Comparison of ENCODE assay signal across 8 mouse cellular contexts in genomic region chr2:121583468-121584116, GRCm38 (mm10).
DNase-seq lines count a peak whose midpoint lies in the region; ATAC-seq lines count a peak whose summit lies in the region.

No protein-coding gene starts in this region.

- no peak overlapping the region for H3K4me3 ChIP-seq in hindbrain, embryonic 13.5 days
- H3K4me3 ChIP-seq in hindbrain, embryonic 11.5 days (ENCODE audit: low read depth, low read length) = no peak overlapping the region
- no peak overlapping the region for H3K4me3 ChIP-seq in heart, embryonic 14.5 days (ENCODE audit: control insufficient read depth in 1 of 2, insufficient read depth in 1 of 2, low read depth in 1 of 2, low read length in 2 of 2)

- peaks cover 23% of the 10 kb centered on the region for H3K4me1 ChIP-seq in hindbrain, embryonic 13.5 days (replicated peaks)
- H3K4me1 ChIP-seq in hindbrain, embryonic 11.5 days (replicated peaks; ENCODE audit: control insufficient read depth, insufficient read depth, low read length) = peaks cover 6% of the 10 kb centered on the region
- H3K4me1 ChIP-seq in heart, embryonic 14.5 days (ENCODE audit: control insufficient read depth in 2 of 2, insufficient read depth in 2 of 2, low read length in 2 of 2) = peaks cover 13 to 18% of the 10 kb centered on the region in 2 experiments

- H3K9me3 ChIP-seq in hindbrain, embryonic 13.5 days = no peaks in the 10 kb centered on the region
- H3K9me3 ChIP-seq in hindbrain, embryonic 11.5 days (ENCODE audit: control insufficient read depth, low read length) = no peaks in the 10 kb centered on the region
- H3K9me3 ChIP-seq in heart, embryonic 14.5 days (ENCODE audit: control insufficient read depth, low read length) = no peaks in the 10 kb centered on the region

- H3K27me3 ChIP-seq in hindbrain, embryonic 13.5 days = no peaks in the 10 kb centered on the region
- no peaks in the 10 kb centered on the region for H3K27me3 ChIP-seq in hindbrain, embryonic 11.5 days (ENCODE audit: control insufficient read depth, insufficient read depth, low read length)
- H3K27me3 ChIP-seq in heart, embryonic 14.5 days (ENCODE audit: control insufficient read depth, insufficient read depth, low read length) = no peaks in the 10 kb centered on the region

- 61% methylated on average over 13 of the region's 13 CpGs for WGBS in hindbrain, embryonic 13.5 days
- 80% methylated on average over 13 of the region's 13 CpGs for WGBS in hindbrain, embryonic 11.5 days
- WGBS in heart, embryonic 14.5 days = 48% methylated on average over 13 of the region's 13 CpGs

- no peak overlapping the region for H3K4me2 ChIP-seq in hindbrain, embryonic 13.5 days
- H3K4me2 ChIP-seq in hindbrain, embryonic 11.5 days (replicated peaks; ENCODE audit: low read depth, low read length) = no peak overlapping the region
- H3K4me2 ChIP-seq in heart, embryonic 14.5 days (ENCODE audit: low read length) = no peak overlapping the region

- peak; percentile 55 for ATAC-seq in hindbrain, embryonic 13.5 days (ENCODE audit: low FRiP score)
- ATAC-seq in hindbrain, embryonic 11.5 days (ENCODE audit: low FRiP score) = no peak
- peak; percentile 44; the same call in 1 of the 2 replicates for ATAC-seq in heart, embryonic 14.5 days (ENCODE audit: insufficient number of reproducible peaks, insufficient read depth, low FRiP score, low read depth)

- peaks cover 15% of the 10 kb centered on the region for H3K36me3 ChIP-seq in hindbrain, embryonic 13.5 days
- no peaks in the 10 kb centered on the region for H3K36me3 ChIP-seq in hindbrain, embryonic 11.5 days (ENCODE audit: control insufficient read depth, insufficient read depth, low read length)
- no peaks in the 10 kb centered on the region for H3K36me3 ChIP-seq in heart, embryonic 14.5 days (ENCODE audit: control insufficient read depth, insufficient read depth, low read length)

- H3K27ac ChIP-seq in hindbrain, embryonic 13.5 days = peak overlapping the region; percentile 41; the same call in 1 of the 2 replicates
- H3K27ac ChIP-seq in hindbrain, embryonic 11.5 days (ENCODE audit: low read depth, low read length) = no peak overlapping the region
- peak overlapping the region; percentile 27 to 50; a peak in 2 of 4 replicates for H3K27ac ChIP-seq in heart, embryonic 14.5 days (replicated peaks in 1 of 2; ENCODE audit: control insufficient read depth in 1 of 2, insufficient read depth in 1 of 2, low read depth in 2 of 2, low read length in 2 of 2)

- no peak overlapping the region for H3K9ac ChIP-seq in hindbrain, embryonic 13.5 days
- H3K9ac ChIP-seq in hindbrain, embryonic 11.5 days (ENCODE audit: low read depth, low read length) = no peak overlapping the region
- no peak overlapping the region for H3K9ac ChIP-seq in heart, embryonic 14.5 days (ENCODE audit: low read length)

- no peak for DNase-seq in hindbrain, embryonic 11.5 days (ENCODE audit: low spot score)
- peak; percentile 91 for DNase-seq in adrenal gland, postnatal 14 days
- peak; percentile 31 for DNase-seq in lung, postnatal 25 days (ENCODE audit: low spot score)
- DNase-seq in layer of hippocampus, postnatal 25 days (ENCODE audit: extremely low spot score in 1 of 2, low spot score in 1 of 2) = no peak
- DNase-seq in embryo, embryonic 11 days = no peak
- no peak for DNase-seq in urinary bladder, postnatal 10 days (ENCODE audit: low spot score)

Comparison
In these comparisons a context has a peak if more than half of its experiments do, and no peak if none do; other contexts are left out.
1. DNase-seq: peak in adrenal gland, postnatal 14 days (single experiment) and lung, postnatal 25 days (single experiment); none in hindbrain, embryonic 11.5 days (single experiment), layer of hippocampus, postnatal 25 days (0 of 2), embryo, embryonic 11 days (single experiment) and urinary bladder, postnatal 10 days (single experiment).